Mouse (Mus musculus) liver, adult 2 months (tissue): Measurements from ENCODE around the gene Cdc42se1. TPM values are rescaled to one million over a fixed set of nuclear protein-coding genes. Genes with fewer than 3 reads are reported as not detected.

ENCODE experiments used
- DNase-seq: peaks from one replicate; pipeline ENCODE4 v3.0.0-alpha.2; 2011; ENCODE audit warnings: low read depth, low spot score; ENCODE audit errors: extremely low read depth
- H3K27ac ChIP-seq: fragments of 200-500 bp; replicated peaks from 2 replicates; pipeline ENCODE4 v1.5.1; 2012; ENCODE audit warnings: low read depth, mild to moderate bottlenecking, control low read depth, inconsistent platforms, low read length; ENCODE audit not compliant: insufficient read depth
- H3K27me3 ChIP-seq: fragments of 200-500 bp; 2 replicates; pipeline ENCODE4 v1.6.1; 2012; ENCODE audit warnings: mild to moderate bottlenecking, moderate library complexity, low read length, inconsistent platforms; ENCODE audit not compliant: control insufficient read depth, insufficient read depth
- H3K36me3 ChIP-seq: fragments of 200-500 bp; 2 replicates; pipeline ENCODE4 v1.6.1; 2012; ENCODE audit warnings: low read length, inconsistent platforms; ENCODE audit not compliant: control insufficient read depth, insufficient read depth
- H3K4me1 ChIP-seq: fragments of 200-500 bp; 2 replicates; pipeline ENCODE4 v1.6.1; 2011; ENCODE audit warnings: low read length; ENCODE audit not compliant: control insufficient read depth, insufficient read depth
- H3K4me3 ChIP-seq: fragments of 200-500 bp; 2 replicates; pipeline ENCODE4 v1.5.1; 2011; ENCODE audit warnings: low read depth, mild to moderate bottlenecking, control low read depth, low read length, moderate library complexity; ENCODE audit not compliant: insufficient read depth
- H3K79me2 ChIP-seq: fragments of 200-500 bp; 2 replicates; pipeline ENCODE4 v1.6.1; 2012; ENCODE audit warnings: inconsistent platforms, mild to moderate bottlenecking, low read length, moderate library complexity; ENCODE audit not compliant: control insufficient read depth, insufficient read depth
- H3K9ac ChIP-seq: fragments of 200-500 bp; 2 replicates; pipeline ENCODE4 v1.6.1; 2012; ENCODE audit warnings: low read depth, mild to moderate bottlenecking, control low read depth, inconsistent platforms, low read length
- CTCF ChIP-seq: fragments of 200-500 bp; IDR thresholded peaks from 2 replicates; pipeline ENCODE4 v1.5.1; 2011; ENCODE audit warnings: low read depth, low read length, control low read depth
- POLR2A ChIP-seq: fragments of 200-500 bp; IDR thresholded peaks from 2 replicates; pipeline ENCODE4 v1.6.1; 2011; ENCODE audit warnings: low read length, control low read depth; ENCODE audit not compliant: insufficient read depth; ENCODE audit errors: extremely low read depth
- WGBS: fragments of 180-500 bp; shearing (Covaris S2); methylation state at CpG from one replicate; pipeline ENCODE4 v1.1.7; 2018; 5-methylcytosine and 5-hydroxymethylcytosine counted together
- polyA plus RNA-seq: library from polyadenylated mRNA; depleted of rRNA; stranded (reverse); fragments of >200 nt; gene quantifications from 2 replicates; pipeline ENCODE4 v1.2.3, GENCODE M21; 2012; rRNA removed
- total RNA-seq: library from RNA; depleted of rRNA; stranded (reverse); fragments of >200 nt; gene quantifications from 2 replicates; pipeline ENCODE4 v1.2.3, GENCODE M21; 2014; rRNA removed

The Cdc42se1 gene
- total and polyA plus RNA-seq, 2 experiments = 8.9 to 13.1 TPM

- H3K4me1 ChIP-seq = peaks cover 25% of the 10 kb centered on the region
- TF ChIP-seq CTCF (no peak), POLR2A (no peak)
- DNase-seq = no peak
- H3K27me3 ChIP-seq = no peaks in the 10 kb centered on the region
- H3K9ac ChIP-seq = peak overlapping the region; percentile 58
- H3K79me2 ChIP-seq = peaks cover 23% of the 10 kb centered on the region; the same call in 1 of the 2 replicates
- H3K36me3 ChIP-seq = peaks cover 29% of the 10 kb centered on the region
- H3K27ac ChIP-seq = peak overlapping the region; percentile 97
- 55% methylated on average over 5 of the region's 5 CpGs for WGBS
- no peak overlapping the region for H3K4me3 ChIP-seq
Observed at GRCm38 (mm10) chr3:95285390-95285789, 56.9 kb downstream of the Cdc42se1 start.

Other genes starting within 250 kb of the Cdc42se1 start
- gene Zfp687, start 213.3 kb upstream of the Cdc42se1 start, total RNA-seq = 2.1 and 3.2 TPM in 2 replicates
- 6.8 and 8.8 TPM in 2 replicates for gene Zfp687, start 213.3 kb upstream of the Cdc42se1 start, polyA plus RNA-seq
- gene Psmd4, start 186.1 kb upstream of the Cdc42se1 start, total RNA-seq = 140 and 156 TPM in 2 replicates
- gene Psmd4, start 186.1 kb upstream of the Cdc42se1 start, polyA plus RNA-seq = 132 and 134 TPM in 2 replicates
- 4.5 and 5.6 TPM in 2 replicates for gene Pip5k1a, start 121.8 kb upstream of the Cdc42se1 start, total RNA-seq
- gene Pip5k1a, start 121.8 kb upstream of the Cdc42se1 start, polyA plus RNA-seq = 5.2 and 6.7 TPM in 2 replicates
- 9.9 and 12.7 TPM in 2 replicates for gene Vps72, start 117.7 kb upstream of the Cdc42se1 start, total RNA-seq
- 25.1 and 27.4 TPM in 2 replicates for gene Vps72, start 117.7 kb upstream of the Cdc42se1 start, polyA plus RNA-seq
- gene Tmod4, start 104.3 kb upstream of the Cdc42se1 start, total RNA-seq = 0.65 TPM in 1 of 2 replicates, not detected in the other
- gene Tmod4, start 104.3 kb upstream of the Cdc42se1 start, polyA plus RNA-seq = 0.25 TPM in 1 of 2 replicates, not detected in the other
- 12.6 and 13.3 TPM in 2 replicates for gene Scnm1, start 94.7 kb upstream of the Cdc42se1 start, total RNA-seq
- gene Scnm1, start 94.7 kb upstream of the Cdc42se1 start, polyA plus RNA-seq = 15.2 and 17.7 TPM in 2 replicates
- gene Lysmd1, start 94.6 kb upstream of the Cdc42se1 start, total RNA-seq = 7.0 and 7.9 TPM in 2 replicates
- 6.1 and 6.5 TPM in 2 replicates for gene Lysmd1, start 94.6 kb upstream of the Cdc42se1 start, polyA plus RNA-seq
- gene Tnfaip8l2, start 86.4 kb upstream of the Cdc42se1 start, total RNA-seq = 2.3 and 2.8 TPM in 2 replicates
- gene Tnfaip8l2, start 86.4 kb upstream of the Cdc42se1 start, polyA plus RNA-seq = 2.7 and 4.0 TPM in 2 replicates
- 0.65 and 1.1 TPM in 2 replicates for gene Sema6c, start 68.3 kb upstream of the Cdc42se1 start, total RNA-seq
- gene Sema6c, start 68.3 kb upstream of the Cdc42se1 start, polyA plus RNA-seq = 2.1 and 2.9 TPM in 2 replicates
- 13.7 and 17.6 TPM in 2 replicates for gene Gabpb2, start 10.8 kb upstream of the Cdc42se1 start, total RNA-seq
- gene Gabpb2, start 10.8 kb upstream of the Cdc42se1 start, polyA plus RNA-seq = 4.4 and 6.1 TPM in 2 replicates
- 0.81 and 0.83 TPM in 2 replicates for gene Mllt11, start 3.4 kb downstream of the Cdc42se1 start, total RNA-seq
- 0.81 and 1.4 TPM in 2 replicates for gene Mllt11, start 3.4 kb downstream of the Cdc42se1 start, polyA plus RNA-seq
- 0.09 TPM in 1 of 2 replicates, not detected in the other for gene Gm128, start 12.9 kb downstream of the Cdc42se1 start, total RNA-seq
- 0.06 TPM in 1 of 2 replicates, not detected in the other for gene Gm128, start 12.9 kb downstream of the Cdc42se1 start, polyA plus RNA-seq
- gene Bnipl, start 22.5 kb downstream of the Cdc42se1 start, total RNA-seq = 0.07 TPM in 1 of 2 replicates, not detected in the other
- gene Bnipl, start 22.5 kb downstream of the Cdc42se1 start, polyA plus RNA-seq = 0.16 TPM in 1 of 2 replicates, not detected in the other
- 56.6 and 63.6 TPM in 2 replicates for gene Mindy1, start 52.6 kb downstream of the Cdc42se1 start, total RNA-seq
- 122 and 137 TPM in 2 replicates for gene Mindy1, start 52.6 kb downstream of the Cdc42se1 start, polyA plus RNA-seq
- gene Prune1, start 53.3 kb downstream of the Cdc42se1 start, total RNA-seq = 7.6 and 7.8 TPM in 2 replicates
- gene Prune1, start 53.3 kb downstream of the Cdc42se1 start, polyA plus RNA-seq = 11.3 and 12.8 TPM in 2 replicates
- gene Anxa9, start 78.4 kb downstream of the Cdc42se1 start, total RNA-seq = 0.54 and 0.55 TPM in 2 replicates
- 0.47 and 0.91 TPM in 2 replicates for gene Anxa9, start 78.4 kb downstream of the Cdc42se1 start, polyA plus RNA-seq
- gene Cers2, start 86.1 kb downstream of the Cdc42se1 start, total RNA-seq = 283 and 284 TPM in 2 replicates
- gene Cers2, start 86.1 kb downstream of the Cdc42se1 start, polyA plus RNA-seq = 266 and 271 TPM in 2 replicates
- gene Setdb1, start 128.5 kb downstream of the Cdc42se1 start, total RNA-seq = 13.3 and 15.7 TPM in 2 replicates
- 6.3 and 8.6 TPM in 2 replicates for gene Setdb1, start 128.5 kb downstream of the Cdc42se1 start, polyA plus RNA-seq
- gene 4930558C23Rik, start 174.1 kb downstream of the Cdc42se1 start, total RNA-seq = not detected in 2 replicates
- not detected in 2 replicates for gene 4930558C23Rik, start 174.1 kb downstream of the Cdc42se1 start, polyA plus RNA-seq
- 23.6 and 24.3 TPM in 2 replicates for gene Arnt, start 205.7 kb downstream of the Cdc42se1 start, total RNA-seq
- gene Arnt, start 205.7 kb downstream of the Cdc42se1 start, polyA plus RNA-seq = 14.2 and 20.8 TPM in 2 replicates